Comparison of ENCODE assay signal across 8 mouse cellular contexts in the genomic region with DNA sequence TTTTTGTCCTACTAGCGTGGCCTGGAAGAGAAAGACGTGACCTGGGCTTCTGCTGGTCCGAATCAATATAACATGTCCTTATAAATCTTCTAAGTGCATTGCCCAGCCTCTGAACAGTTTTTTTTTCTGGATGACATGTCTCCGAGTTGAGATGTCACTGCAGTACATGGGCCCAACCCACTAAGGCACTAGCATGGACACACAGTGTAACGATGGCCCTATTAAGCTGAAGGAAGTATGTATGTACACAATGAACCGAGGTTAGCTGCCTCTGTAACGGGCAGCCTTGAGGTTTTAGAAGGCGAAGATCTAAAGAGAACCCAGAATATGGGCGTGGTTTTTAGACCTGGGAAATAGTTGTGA. TPM values are rescaled to one million over a fixed set of nuclear protein-coding genes. Genes with fewer than 3 reads are reported as not detected.
A peak's percentile ranks its signal among the peaks of the same experiment; 100 is the strongest.
DNase-seq lines count a peak whose midpoint lies in the region; ATAC-seq and TF ChIP-seq lines count a peak whose summit lies in the region.

No protein-coding gene starts in this region.

- WGBS in liver, adult 2 months, result 5% methylated on average over 9 of the region's 9 CpGs
- WGBS in embryonic facial prominence, embryonic 10.5 days, result 10% methylated on average over 9 of the region's 9 CpGs
- 8% methylated on average over 9 of the region's 9 CpGs for WGBS in hindbrain, postnatal 0 days

- no peak for ATAC-seq in hindbrain, postnatal 0 days

- peak overlapping the region; percentile 84 for H3ac ChIP-seq in myocyte (ENCODE audit: control insufficient read depth, insufficient read length)

- H3K4me2 ChIP-seq in hindbrain, postnatal 0 days (ENCODE audit: low read depth, low read length), result peak overlapping the region; percentile 94
- H3K4me2 ChIP-seq in myocyte (ENCODE audit: low read depth), result peak overlapping the region; percentile 77

- H3K27me3 ChIP-seq in liver, adult 2 months (ENCODE audit: control insufficient read depth, insufficient read depth, low read length), result no peaks in the 10 kb centered on the region
- H3K27me3 ChIP-seq in embryonic facial prominence, embryonic 10.5 days (replicated peaks; ENCODE audit: low read depth, poor library complexity, severe bottlenecking), result no peaks in the 10 kb centered on the region
- H3K27me3 ChIP-seq in hindbrain, postnatal 0 days (ENCODE audit: insufficient read depth, low read length), result no peaks in the 10 kb centered on the region
- H3K27me3 ChIP-seq in myocyte (ENCODE audit: control insufficient read depth, insufficient read depth, insufficient read length), result no peaks in the 10 kb centered on the region

- no peak for DNase-seq in liver, adult 2 months (ENCODE audit: extremely low read depth, low read depth, low spot score)
- no peak for DNase-seq in liver
- no peak for DNase-seq in embryonic facial prominence, embryonic 10.5 days (ENCODE audit: low spot score)
- no peak for DNase-seq in hindbrain, postnatal 0 days (ENCODE audit: low spot score)
- no peak for DNase-seq in right cerebral cortex, postnatal 36 days (ENCODE audit: low spot score in 2 of 2)
- DNase-seq in right cerebral cortex, adult 2 months (ENCODE audit: low spot score in 2 of 2), result no peak
- DNase-seq in gastrocnemius, adult 8-10 months (ENCODE audit: low spot score in 2 of 2), result no peak

- H3K9me3 ChIP-seq in embryonic facial prominence, embryonic 10.5 days, result no peaks in the 10 kb centered on the region
- H3K9me3 ChIP-seq in hindbrain, postnatal 0 days (ENCODE audit: low read length), result no peaks in the 10 kb centered on the region

- H3K9ac ChIP-seq in liver, adult 2 months (ENCODE audit: low read depth, low read length), result peak overlapping the region; percentile 56
- H3K9ac ChIP-seq in hindbrain, postnatal 0 days (replicated peaks; ENCODE audit: low read length), result peak overlapping the region; percentile 81

- peaks cover 3% of the 10 kb centered on the region; the same call in 1 of the 2 replicates for H3K4me1 ChIP-seq in liver, adult 2 months (ENCODE audit: control insufficient read depth, insufficient read depth, low read length)
- H3K4me1 ChIP-seq in embryonic facial prominence, embryonic 10.5 days, result peaks cover 12% of the 10 kb centered on the region
- H3K4me1 ChIP-seq in hindbrain, postnatal 0 days (ENCODE audit: insufficient read depth, low read length), result peaks cover 7% of the 10 kb centered on the region

- TF ChIP-seq POLR2A in liver, adult 2 months (IDR thresholded peaks at IDR 0.05; ENCODE audit: extremely low read depth, insufficient read depth, low read length), result no peak
- no peak for TF ChIP-seq POLR2A in myocyte (IDR thresholded peaks at IDR 0.05; ENCODE audit: insufficient read length, low read depth)

- TF ChIP-seq CTCF in liver, adult 2 months (IDR thresholded peaks at IDR 0.05; ENCODE audit: low read depth, low read length), result no peak
- no peak for TF ChIP-seq CTCF in hindbrain, postnatal 0 days (IDR thresholded peaks at IDR 0.05; ENCODE audit: low read depth)

- peak overlapping the region; percentile 74 for H3K4me3 ChIP-seq in liver, adult 2 months (ENCODE audit: insufficient read depth, low read depth, low read length)
- H3K4me3 ChIP-seq in embryonic facial prominence, embryonic 10.5 days, result peak overlapping the region; percentile 97
- peak overlapping the region; percentile 98 for H3K4me3 ChIP-seq in hindbrain, postnatal 0 days (ENCODE audit: low read length)
- peak overlapping the region; percentile 60 for H3K4me3 ChIP-seq in myocyte

- H3K27ac ChIP-seq in liver, adult 2 months (replicated peaks; ENCODE audit: insufficient read depth, low read depth, low read length), result 0 out of 2 replicates have a peak overlapping the region, but pooled peaks have one; percentile 3
- peak overlapping the region; percentile 86 for H3K27ac ChIP-seq in embryonic facial prominence, embryonic 10.5 days (replicated peaks)
- peak overlapping the region; percentile 81 for H3K27ac ChIP-seq in hindbrain, postnatal 0 days

- H3K79me2 ChIP-seq in liver, adult 2 months (ENCODE audit: control insufficient read depth, insufficient read depth, low read length), result no peaks in the 10 kb centered on the region
- peaks cover 17% of the 10 kb centered on the region for H3K79me2 ChIP-seq in myocyte (ENCODE audit: control insufficient read depth, insufficient read depth)

- peaks cover 5% of the 10 kb centered on the region; the same call in 1 of the 2 replicates for H3K36me3 ChIP-seq in liver, adult 2 months (ENCODE audit: control insufficient read depth, insufficient read depth, low read length)
- H3K36me3 ChIP-seq in embryonic facial prominence, embryonic 10.5 days (replicated peaks), result peaks cover 9% of the 10 kb centered on the region
- H3K36me3 ChIP-seq in hindbrain, postnatal 0 days (ENCODE audit: insufficient read depth, low read length), result peaks cover 5% of the 10 kb centered on the region; the same call in 1 of the 2 replicates
- H3K36me3 ChIP-seq in myocyte (ENCODE audit: control insufficient read depth, insufficient read depth), result peaks cover 2% of the 10 kb centered on the region

TF ChIP-seq in myocyte, 11 proteins besides CTCF, POLR2A, EP300 and RAD21:
- TF ChIP-seq TCF3 (IDR thresholded peaks at IDR 0.05; ENCODE audit: insufficient read length, low read depth) (no peak), MYOG (IDR thresholded peaks at IDR 0.05; ENCODE audit: control insufficient read depth in 1 of 3, insufficient read depth in 1 of 3, insufficient read length in 2 of 3, low read depth in 2 of 3) (no peak), REST (IDR thresholded peaks at IDR 0.05; ENCODE audit: insufficient read depth, insufficient read length) (no peak), MYOD1 (IDR thresholded peaks at IDR 0.05; ENCODE audit: control insufficient read depth in 1 of 3, insufficient read length in 2 of 3, low read depth in 2 of 3) (no peak), E2F4 (IDR thresholded peaks at IDR 0.05; ENCODE audit: insufficient read depth) (no peak), CEBPB (IDR thresholded peaks at IDR 0.05; ENCODE audit: insufficient read depth, poor library complexity, severe bottlenecking) (no peak), MAX (IDR thresholded peaks at IDR 0.05; ENCODE audit: low read depth) (no peak), TCF12 (IDR thresholded peaks at IDR 0.05; ENCODE audit: insufficient read depth, poor library complexity, severe bottlenecking) (no peak), SRF (IDR thresholded peaks at IDR 0.05; ENCODE audit: control insufficient read depth, insufficient read length, low read depth) (no peak), USF1 (IDR thresholded peaks at IDR 0.05; ENCODE audit: low read depth) (no peak), POLR2AphosphoS2 (IDR thresholded peaks at IDR 0.05; ENCODE audit: insufficient read length, low read depth) (no peak)

RNA-seq across cellular contexts. Expression of a gene that starts 0.6 kb away (rescaled TPM):
- total RNA-seq in liver, adult 2 months (2014; rRNA removed), result 14.7 and 14.8 TPM in 2 replicates
- 6.6 and 7.2 TPM in 2 replicates for polyA plus RNA-seq in liver, adult 2 months (2012; rRNA removed)
- 42.4 and 44.1 TPM in 2 replicates for polyA plus RNA-seq in embryonic facial prominence, embryonic 10.5 days (2016; fragmentation: Nextera tagmentation; extraction: Ambion mirVana)
- total RNA-seq in hindbrain, postnatal 0 days (2014; rRNA removed), result 44.3 and 54.2 TPM in 2 replicates
- polyA plus RNA-seq in hindbrain, postnatal 0 days (2015; fragmentation: Nextera tagmentation; extraction: Ambion mirVana), result 46.1 and 51.6 TPM in 2 replicates
- polyA plus RNA-seq in myocyte (2012; fragmentation: generic; extraction: Trizol), result 16.8 TPM
- total RNA-seq in gastrocnemius, adult 8-10 months (2022), result 10 to 100 TPM in 3 of 4 experiments, 1 to 10 TPM in 1; 9.5 to 12.7 (median 11.3) TPM

RNA-seq across cellular contexts. Expression of a gene that starts 45.8 kb away (rescaled TPM):
- total RNA-seq in liver, adult 2 months (2014; rRNA removed), result not detected in 2 replicates
- not detected in 2 replicates for polyA plus RNA-seq in liver, adult 2 months (2012; rRNA removed)
- polyA plus RNA-seq in embryonic facial prominence, embryonic 10.5 days (2016; fragmentation: Nextera tagmentation; extraction: Ambion mirVana), result 7.2 and 8.6 TPM in 2 replicates
- total RNA-seq in hindbrain, postnatal 0 days (2014; rRNA removed), result not detected in 2 replicates
- polyA plus RNA-seq in hindbrain, postnatal 0 days (2015; fragmentation: Nextera tagmentation; extraction: Ambion mirVana), result 0.63 and 0.89 TPM in 2 replicates
- not detected for polyA plus RNA-seq in myocyte (2012; fragmentation: generic; extraction: Trizol)
- not detected for total RNA-seq in gastrocnemius, adult 8-10 months (2022)

RNA-seq across cellular contexts. Expression of a gene that starts 58.8 kb away (rescaled TPM):
- total RNA-seq in liver, adult 2 months (2014; rRNA removed), result 2.8 and 3.0 TPM in 2 replicates
- 0.44 and 0.62 TPM in 2 replicates for polyA plus RNA-seq in liver, adult 2 months (2012; rRNA removed)
- 10.3 and 12.1 TPM in 2 replicates for polyA plus RNA-seq in embryonic facial prominence, embryonic 10.5 days (2016; fragmentation: Nextera tagmentation; extraction: Ambion mirVana)
- 3.0 and 4.0 TPM in 2 replicates for total RNA-seq in hindbrain, postnatal 0 days (2014; rRNA removed)
- polyA plus RNA-seq in hindbrain, postnatal 0 days (2015; fragmentation: Nextera tagmentation; extraction: Ambion mirVana), result 2.6 and 3.3 TPM in 2 replicates
- polyA plus RNA-seq in myocyte (2012; fragmentation: generic; extraction: Trizol), result 1.1 TPM
- under 1 TPM; 0.61 to 0.94 (median 0.86) TPM for total RNA-seq in gastrocnemius, adult 8-10 months (2022)

Comparison
In these comparisons a context has a peak if more than half of its experiments do, and no peak if none do; other contexts are left out.
1. H3K27ac ChIP-seq: peak in every context shown above with its lines; median percentile 86 in embryonic facial prominence, embryonic 10.5 days; 81 in hindbrain, postnatal 0 days; 3 in liver, adult 2 months.